Comparison of ENCODE assay signal across 30 mouse cellular contexts in the genomic region with DNA sequence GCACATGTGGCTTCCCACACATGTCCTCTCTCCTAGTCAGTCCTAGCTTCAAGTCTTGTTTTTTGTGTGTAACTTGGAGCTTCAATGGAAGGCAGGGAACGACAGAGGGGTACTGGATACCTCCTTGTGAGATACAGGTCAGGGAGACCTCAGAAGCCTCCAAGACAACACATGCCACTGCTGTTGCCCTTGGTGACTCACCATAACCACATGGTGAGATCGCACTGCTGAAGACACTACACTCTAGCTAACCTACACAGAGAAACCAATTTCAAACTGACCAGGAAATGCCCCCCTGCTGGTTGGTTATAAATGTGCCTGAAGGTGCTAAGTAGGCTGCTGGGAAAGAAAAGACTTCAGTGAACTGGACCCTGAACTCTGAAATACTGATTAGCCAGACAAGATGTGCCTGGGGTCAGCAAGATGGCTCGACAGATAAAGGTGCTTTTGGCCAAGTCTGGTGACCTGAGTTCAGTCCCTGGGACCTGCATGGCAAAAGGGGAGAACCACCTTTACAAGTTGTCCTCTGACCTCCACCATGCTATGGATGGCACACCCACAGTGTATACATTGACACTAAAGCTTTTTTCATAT. TPM values are rescaled to one million over a fixed set of nuclear protein-coding genes. Genes with fewer than 3 reads are reported as not detected.
"Had no signal": no experiment of that assay in that cellular context is flagged by ENCODE, and none has a peak within 500 bp of the region (broad histone marks: within the 10 kb centered on the region; RNA-seq: fewer than 3 reads in every experiment).

No protein-coding gene starts in this region.

- ATAC-seq: liver, embryonic 12.5 days; midbrain, embryonic 15.5 days had no signal

- H3K4me1 ChIP-seq: limb, embryonic 12.5 days; limb, embryonic 15.5 days; liver, embryonic 12.5 days; liver, embryonic 15.5 days; midbrain, embryonic 12.5 days; midbrain, embryonic 15.5 days; neural tube, embryonic 12.5 days; neural tube, embryonic 15.5 days had no signal

- DNase-seq: kidney, adult 8-10 months; kidney, postnatal 14 days; kidney, postnatal 4 days; layer of hippocampus, adult 9-11 months; left cerebral cortex, postnatal 4 days; lung, adult 2 months; lung, postnatal 14 days; lung, postnatal 4 days; right cerebral cortex, adult 18-20 months; right cerebral cortex, postnatal 14 days; right cerebral cortex, postnatal 4 days; thymus, adult 2 months; thymus, postnatal 14 days; thymus, postnatal 4 days had no signal

- H3K9me3 ChIP-seq: limb, embryonic 12.5 days; limb, embryonic 15.5 days; liver, embryonic 15.5 days; midbrain, embryonic 12.5 days; midbrain, embryonic 15.5 days; neural tube, embryonic 12.5 days; neural tube, embryonic 15.5 days had no signal

- H3K4me2 ChIP-seq: limb, embryonic 12.5 days; limb, embryonic 15.5 days; liver, embryonic 12.5 days; liver, embryonic 15.5 days; midbrain, embryonic 12.5 days; midbrain, embryonic 15.5 days; neural tube, embryonic 12.5 days; neural tube, embryonic 15.5 days had no signal

- H3K27me3 ChIP-seq: limb, embryonic 12.5 days; limb, embryonic 15.5 days; liver, embryonic 12.5 days; liver, embryonic 15.5 days; midbrain, embryonic 12.5 days; midbrain, embryonic 15.5 days; neural tube, embryonic 12.5 days; neural tube, embryonic 15.5 days had no signal

- H3K9ac ChIP-seq: limb, embryonic 12.5 days; limb, embryonic 15.5 days; liver, embryonic 12.5 days; liver, embryonic 15.5 days; midbrain, embryonic 12.5 days; midbrain, embryonic 15.5 days; neural tube, embryonic 12.5 days; neural tube, embryonic 15.5 days had no signal

- H3K27ac ChIP-seq: limb, embryonic 12.5 days; limb, embryonic 15.5 days; liver, embryonic 12.5 days; liver, embryonic 15.5 days; midbrain, embryonic 12.5 days; midbrain, embryonic 15.5 days; neural tube, embryonic 12.5 days; neural tube, embryonic 15.5 days; stomach, postnatal 0 days had no signal

- H3K36me3 ChIP-seq: midbrain, embryonic 15.5 days had no signal

- H3K4me3 ChIP-seq: limb, embryonic 12.5 days; limb, embryonic 15.5 days; liver, embryonic 12.5 days; liver, embryonic 15.5 days; midbrain, embryonic 12.5 days; midbrain, embryonic 15.5 days; neural tube, embryonic 12.5 days; neural tube, embryonic 15.5 days had no signal

RNA-seq across cellular contexts. Expression of gene Crygs, which starts 21.7 kb away (rescaled TPM):
- total RNA-seq: layer of hippocampus, adult 18-20 months; layer of hippocampus, postnatal 25 days; left cerebral cortex, adult 18-20 months; left cerebral cortex, postnatal 10 days; left cerebral cortex, postnatal 4 days; megakaryocyte progenitor cell, adult 5-6 weeks had no signal
- polyA plus RNA-seq: limb, embryonic 12.5 days; limb, embryonic 15.5 days; lung, adult 2 months; lung, embryonic 16.5 days; midbrain, embryonic 12.5 days; midbrain, embryonic 15.5 days; neural tube, embryonic 12.5 days; neural tube, embryonic 15.5 days; stomach, embryonic 14.5 days; thymus, adult 2 months had no signal

RNA-seq across cellular contexts. Expression of gene Ahsg, which starts 58.0 kb away (rescaled TPM):
- total RNA-seq: layer of hippocampus, adult 18-20 months; layer of hippocampus, postnatal 25 days; left cerebral cortex, adult 18-20 months; left cerebral cortex, postnatal 10 days; left cerebral cortex, postnatal 4 days; megakaryocyte progenitor cell, adult 5-6 weeks had no signal
- polyA plus RNA-seq: midbrain, embryonic 12.5 days; midbrain, embryonic 15.5 days had no signal
